ENCODE assay signal across 13 mouse cellular contexts in the genomic region with DNA sequence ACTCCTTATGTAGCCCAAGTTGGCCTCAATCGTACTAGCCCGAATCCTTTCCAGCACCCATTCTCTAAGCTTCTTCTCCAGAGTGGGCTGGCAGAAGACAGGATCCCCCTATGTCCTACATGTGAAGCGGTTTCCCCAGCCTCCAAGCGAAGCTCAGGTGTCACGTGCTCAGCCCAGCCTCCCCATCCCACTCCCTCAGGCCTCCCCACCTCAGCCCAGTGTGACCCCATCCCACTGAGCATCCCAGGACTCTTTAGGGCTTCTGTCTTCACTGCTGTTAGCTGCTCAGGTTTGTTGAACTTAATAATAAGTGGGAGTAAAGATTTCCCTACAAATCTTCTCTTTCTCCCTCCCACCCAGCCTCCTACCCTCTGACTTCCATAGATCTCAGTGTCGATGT.
"Had no signal": no experiment of that assay in that cellular context is flagged by ENCODE, and none has a peak within 500 bp of the region (broad histone marks: within the 10 kb centered on the region; RNA-seq: fewer than 3 reads in every experiment).

No protein-coding gene starts in this region.

- H3K9ac ChIP-seq: liver, embryonic 12.5 days; lung, embryonic 14.5 days; neural tube, embryonic 15.5 days had no signal

- H3K9me3 ChIP-seq: liver, embryonic 12.5 days; midbrain, embryonic 10.5 days; neural tube, embryonic 15.5 days had no signal

- H3K4me2 ChIP-seq: liver, embryonic 12.5 days; lung, embryonic 14.5 days; neural tube, embryonic 15.5 days had no signal

- ATAC-seq: intestine, embryonic 16.5 days; liver, embryonic 12.5 days had no signal

- DNase-seq: kidney, postnatal 10 days; lung, postnatal 10 days; lung, postnatal 4 days; midbrain, embryonic 14.5 days; right cerebral cortex, adult 18-20 months; thymus, postnatal 4 days had no signal

- H3K36me3 ChIP-seq: liver, embryonic 12.5 days; midbrain, embryonic 10.5 days; neural tube, embryonic 15.5 days had no signal

- H3K4me1 ChIP-seq: liver, embryonic 12.5 days had no signal

- H3K27ac ChIP-seq: liver, embryonic 12.5 days; midbrain, embryonic 10.5 days; neural tube, embryonic 15.5 days; stomach, postnatal 0 days had no signal

- H3K4me3 ChIP-seq: liver, embryonic 12.5 days; midbrain, embryonic 10.5 days; myocyte; neural tube, embryonic 15.5 days had no signal
